Mouse (Mus musculus): Measurements from ENCODE around the gene AI661453.

GRCm38 (mm10) chr17:47408558-47408898, 27.9 kb upstream of the AI661453 start:
- TF ChIP-seq POLR2A (IDR thresholded peaks at IDR 0.05; ENCODE audit: low read depth, low read length): no peak
- 0 out of 2 replicates have a peak, but pooled peaks have one; percentile 34 for TF ChIP-seq CTCF (IDR thresholded peaks at IDR 0.05; ENCODE audit: borderline replicate concordance, insufficient read depth, low read length)

Measured in embryonic fibroblast, embryonic 13.5 days (primary cell).